Mouse (Mus musculus) mesoderm, embryonic 11.5 days (tissue): Measurements from ENCODE around the gene Galns.
"Not testable (repeated sequence)": the region's sequence is repeated elsewhere in the genome, so short reads cannot be mapped to it uniquely, and the experiment has no call there.

Source experiments
- DNase-seq: peaks from one replicate; pipeline ENCODE4 v3.0.0-alpha.2; 2012; ENCODE audit warnings: low read depth, low spot score

The Galns gene

GRCm38 (mm10) chr8:122596031-122596430 is 15.2 kb downstream of the Galns start:
- no peak for DNase-seq

- DNase-seq = no peak
Observed at GRCm38 (mm10) chr8:122593783-122594507, 17.3 kb downstream of the Galns start.

GRCm38 (mm10) chr8:122593240-122593639 is 18.0 kb downstream of the Galns start:
- no peak for DNase-seq

- DNase-seq = no peak
Observed at GRCm38 (mm10) chr8:122586749-122587148, 24.5 kb downstream of the Galns start.

GRCm38 (mm10) chr8:122586171-122586570 is 25.1 kb downstream of the Galns start:
- no peak for DNase-seq

- no peak for DNase-seq
Observed at GRCm38 (mm10) chr8:122585411-122585891, 25.8 kb downstream of the Galns start.

- no peak for DNase-seq
Observed at GRCm38 (mm10) chr8:122584981-122585380, 26.3 kb downstream of the Galns start.

- no peak for DNase-seq
Observed at GRCm38 (mm10) chr8:122580926-122581325, 30.3 kb downstream of the Galns start.

- DNase-seq = no peak
Observed at GRCm38 (mm10) chr8:122579196-122579595, 32.1 kb downstream of the Galns start.

GRCm38 (mm10) chr8:122577116-122577515 is 34.1 kb downstream of the Galns start:
- DNase-seq = no peak

GRCm38 (mm10) chr8:122576648-122577022 is 34.6 kb downstream of the Galns start, which contains the start of gene Aprt:
Gene Aprt (minus strand): TSS chr8:122576909.
- DNase-seq = peak; percentile 93

GRCm38 (mm10) chr8:122575735-122576647 is 35.3 kb downstream of the Galns start:
- DNase-seq = no peak

GRCm38 (mm10) chr8:122575286-122575685 is 36.0 kb downstream of the Galns start:
- no peak for DNase-seq

GRCm38 (mm10) chr8:122574667-122575251 is 36.5 kb downstream of the Galns start:
- DNase-seq = no peak

- DNase-seq = no peak
Observed at GRCm38 (mm10) chr8:122574264-122574663, 37.0 kb downstream of the Galns start.

- no peak for DNase-seq
Observed at GRCm38 (mm10) chr8:122573577-122573976, 37.7 kb downstream of the Galns start.

- DNase-seq = not testable (repeated sequence)
Observed at GRCm38 (mm10) chr8:122573176-122573575, 38.1 kb downstream of the Galns start.

GRCm38 (mm10) chr8:122572751-122573150 is 38.5 kb downstream of the Galns start:
- no peak for DNase-seq

- DNase-seq = no peak
Observed at GRCm38 (mm10) chr8:122571750-122572267, 39.5 kb downstream of the Galns start.

- DNase-seq = no peak
Observed at GRCm38 (mm10) chr8:122571153-122571552, 40.1 kb downstream of the Galns start.

- no peak for DNase-seq
Observed at GRCm38 (mm10) chr8:122569996-122570395, 41.3 kb downstream of the Galns start.

- DNase-seq = no peak
Observed at GRCm38 (mm10) chr8:122569329-122569728, 41.9 kb downstream of the Galns start.
